Mouse (Mus musculus): ENCODE data around the gene Ankrd44.
A peak's percentile ranks its signal among the peaks of the same experiment; 100 is the strongest.

Ankrd44 gene

DNA sequence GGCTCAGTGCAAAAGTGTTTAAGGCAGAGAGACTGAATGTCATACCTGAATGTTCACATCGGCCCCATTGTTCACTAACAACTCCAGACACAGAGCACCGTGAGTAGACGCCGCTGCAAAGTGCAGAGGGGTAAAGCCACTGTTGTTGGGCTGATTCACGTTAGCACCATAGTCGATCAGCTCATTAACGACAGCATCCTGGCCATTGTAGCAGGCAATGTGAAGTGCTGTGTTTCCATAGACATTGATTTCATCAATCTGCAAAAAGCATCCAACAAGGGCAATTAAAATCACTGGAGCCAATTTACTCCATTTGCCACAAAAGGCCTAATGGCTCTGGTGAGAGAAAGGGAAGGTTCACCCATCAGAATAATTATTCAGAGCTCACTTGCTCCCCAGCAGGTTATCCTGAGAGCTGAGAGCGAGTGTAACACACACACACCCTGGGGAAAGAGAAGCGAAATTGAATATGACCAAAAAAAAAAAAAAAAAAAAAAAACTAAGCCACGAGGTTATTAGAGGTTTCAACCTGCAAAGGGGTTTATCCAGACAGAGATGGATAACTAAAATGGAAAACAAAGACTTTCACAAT is 163.9 kb downstream of the Ankrd44 start:
- DNase-seq (ENCODE audit: low read depth, low spot score), result no peak

DNA sequence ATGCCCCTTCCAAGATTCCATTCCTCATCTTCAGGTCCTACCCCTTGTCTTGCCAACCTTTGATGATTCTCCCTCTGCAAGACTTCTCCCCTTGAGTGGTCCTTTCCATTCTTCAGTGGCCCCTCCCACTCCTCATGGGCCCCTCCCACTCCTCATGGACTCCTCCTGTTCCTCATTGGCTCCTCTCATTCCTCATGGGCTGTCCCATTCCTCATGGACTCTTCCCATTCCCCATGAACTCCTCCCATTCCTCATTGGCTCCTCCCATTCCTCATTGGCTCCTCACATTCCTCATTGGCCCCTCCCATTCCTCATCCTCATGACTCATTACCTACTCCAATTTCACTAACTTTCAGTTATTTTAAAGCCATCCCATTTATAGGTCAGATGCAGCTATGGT is 166.3 kb downstream of the Ankrd44 start:
- no peak for DNase-seq (ENCODE audit: low read depth, low spot score)

DNA sequence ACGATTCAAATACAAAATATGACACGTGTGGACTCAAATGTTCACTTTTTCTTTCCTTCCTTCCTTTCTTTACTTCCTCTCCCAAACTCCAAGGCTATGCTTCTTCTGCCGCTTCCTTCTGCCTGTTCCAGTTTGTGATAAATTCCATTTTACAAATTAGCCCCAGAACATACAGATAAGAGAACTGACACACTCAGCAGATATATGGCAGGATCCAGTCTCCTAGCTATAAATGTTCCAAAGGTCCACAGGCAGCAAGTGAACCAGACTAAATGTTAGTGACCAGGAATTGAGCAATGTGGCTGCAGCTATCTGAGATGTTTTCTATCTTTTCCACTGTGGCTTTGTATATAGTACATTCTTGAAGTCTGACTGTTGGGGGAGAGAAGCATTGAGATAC is 168.9 kb downstream of the Ankrd44 start:
- no peak for DNase-seq (ENCODE audit: low read depth, low spot score)

DNA sequence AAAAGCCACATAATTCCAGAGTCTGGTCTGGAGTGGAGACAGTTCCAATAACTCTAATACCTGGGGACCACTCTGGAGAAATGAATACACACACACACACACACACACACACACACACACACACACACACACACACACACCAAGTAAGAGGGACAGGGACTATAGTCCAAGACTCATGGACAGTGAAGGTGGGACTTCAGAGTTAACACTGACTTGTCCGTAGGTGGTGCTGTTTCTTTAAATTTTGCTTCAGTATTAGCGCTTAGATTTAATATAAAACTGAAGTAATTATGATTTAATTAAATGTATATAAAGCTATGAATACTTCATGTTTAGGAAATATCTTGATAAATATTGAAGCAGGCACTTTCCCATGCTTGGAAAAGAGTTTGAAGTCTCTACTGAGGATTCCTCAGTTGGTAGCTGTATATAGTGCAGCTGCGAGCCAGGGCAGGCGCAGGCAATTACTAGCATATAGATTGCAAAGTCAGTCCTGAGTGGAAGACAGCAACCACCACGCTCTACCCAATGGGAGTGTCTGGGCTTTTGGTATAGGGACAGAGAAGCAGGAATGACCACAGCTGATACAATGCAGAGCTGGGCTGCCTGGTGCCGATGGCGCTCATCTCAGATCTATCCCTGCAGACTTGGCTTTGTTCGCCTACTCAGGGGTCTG is 170.4 kb downstream of the Ankrd44 start:
- no peak for DNase-seq (ENCODE audit: low read depth, low spot score)

DNA sequence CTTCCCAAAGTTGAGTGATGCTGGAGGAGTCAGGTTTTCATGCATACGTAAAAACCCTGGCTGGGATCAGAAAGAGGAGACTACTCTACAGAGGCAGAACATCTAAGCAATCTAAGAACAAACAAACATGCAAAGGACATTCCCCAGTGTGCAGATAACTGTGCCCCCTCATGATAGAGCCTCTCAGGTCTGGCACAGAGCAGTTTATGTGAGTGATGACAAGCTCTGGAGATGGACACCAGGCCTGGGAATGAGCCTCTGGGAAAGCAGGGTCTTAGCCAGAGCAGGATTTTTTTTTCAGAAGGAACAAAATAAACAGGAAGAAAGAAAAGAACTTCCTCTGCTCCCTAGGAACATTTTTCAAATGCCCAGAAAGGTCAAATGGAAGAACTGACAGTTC is 176.2 kb downstream of the Ankrd44 start:
- no peak for DNase-seq (ENCODE audit: low read depth, low spot score)

DNA sequence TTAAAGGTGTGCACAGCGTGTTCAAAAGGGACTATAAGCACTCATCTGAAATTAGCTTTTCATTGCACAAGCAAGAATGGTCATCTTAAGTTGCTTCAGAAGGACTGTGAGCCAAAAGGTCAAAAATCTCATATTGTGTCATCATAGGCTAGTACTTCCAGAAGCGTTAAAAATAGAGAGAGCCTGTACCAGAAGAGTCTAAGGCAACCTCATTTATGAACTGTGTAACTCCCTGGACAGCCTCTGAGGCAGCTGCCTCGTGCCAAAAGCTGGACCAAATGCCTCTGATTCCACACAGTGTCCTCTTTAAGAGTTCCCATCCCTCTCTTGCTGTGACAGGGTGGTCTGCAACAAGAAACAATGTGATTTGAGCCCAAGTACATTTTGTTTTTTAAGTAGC is 176.7 kb downstream of the Ankrd44 start:
- no peak for DNase-seq (ENCODE audit: low read depth, low spot score)

DNA sequence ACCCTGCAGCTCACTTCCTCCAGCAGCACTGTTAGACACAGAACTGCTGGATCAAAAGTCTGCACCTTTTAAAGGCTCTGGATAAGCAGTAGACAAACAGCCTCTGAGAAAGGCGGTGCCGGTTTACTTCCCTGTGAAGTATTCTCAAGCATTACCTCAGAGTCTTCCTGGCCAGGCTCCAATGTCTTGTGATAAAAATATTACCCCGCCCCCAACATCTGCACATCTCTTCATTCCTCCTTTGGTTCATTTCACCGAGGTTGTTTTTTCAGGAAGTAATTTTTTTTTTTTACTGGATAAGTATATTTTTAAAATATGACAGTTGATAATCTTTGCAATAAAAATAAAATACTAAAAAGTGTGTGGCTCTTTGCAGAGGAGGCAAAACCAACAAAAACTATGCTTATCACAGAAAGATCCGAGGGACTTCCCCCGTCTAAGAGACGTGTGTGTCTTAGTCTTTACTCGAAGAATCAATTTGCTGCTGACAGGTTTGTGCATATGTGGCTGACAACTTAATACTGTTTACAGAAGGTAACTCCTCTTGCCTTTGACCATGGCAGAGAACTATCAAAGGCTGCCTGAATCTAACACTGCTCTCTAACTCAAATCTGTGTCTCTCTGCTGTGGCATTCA is 178.3 kb downstream of the Ankrd44 start:
- DNase-seq (ENCODE audit: low read depth, low spot score), result no peak

DNA sequence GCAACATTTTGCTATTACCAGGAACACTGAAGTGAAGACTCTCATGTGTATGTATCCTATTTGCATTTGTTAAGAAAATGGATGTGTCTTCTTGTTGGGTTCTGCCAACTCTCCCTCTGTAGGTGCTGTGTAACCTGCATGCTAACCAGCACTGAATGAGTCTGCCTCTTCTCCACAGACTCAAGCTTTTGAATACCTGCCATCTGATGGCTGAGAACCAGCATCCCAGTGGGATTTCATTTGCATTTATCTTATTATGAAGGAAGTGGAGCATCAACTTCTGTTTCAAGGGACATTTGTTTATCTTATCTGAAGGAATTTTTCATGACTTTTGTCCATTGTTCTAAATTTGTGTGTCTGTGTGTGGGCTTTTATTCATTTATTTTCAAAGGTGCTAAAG is 180.5 kb downstream of the Ankrd44 start:
- no peak for DNase-seq (ENCODE audit: low read depth, low spot score)

DNA sequence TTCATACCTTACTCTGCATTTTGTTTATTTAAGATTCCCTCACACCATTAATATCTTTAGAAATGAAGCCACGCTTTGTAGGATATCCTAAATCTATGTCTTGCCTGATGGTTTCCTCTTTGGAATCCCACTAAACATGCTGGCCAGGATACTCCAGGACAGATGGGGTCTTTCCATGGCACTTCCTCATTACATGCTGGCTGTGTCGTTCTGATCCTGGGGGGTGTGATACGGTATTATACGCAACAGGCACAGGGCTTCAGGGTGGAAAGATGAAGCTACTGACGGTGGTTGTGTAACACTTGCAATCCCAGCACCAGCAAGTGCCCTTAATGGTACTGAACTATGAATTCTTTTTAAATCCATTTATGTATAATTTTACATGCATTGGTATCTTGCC is 182.0 kb downstream of the Ankrd44 start:
- no peak for DNase-seq (ENCODE audit: low read depth, low spot score)

DNA sequence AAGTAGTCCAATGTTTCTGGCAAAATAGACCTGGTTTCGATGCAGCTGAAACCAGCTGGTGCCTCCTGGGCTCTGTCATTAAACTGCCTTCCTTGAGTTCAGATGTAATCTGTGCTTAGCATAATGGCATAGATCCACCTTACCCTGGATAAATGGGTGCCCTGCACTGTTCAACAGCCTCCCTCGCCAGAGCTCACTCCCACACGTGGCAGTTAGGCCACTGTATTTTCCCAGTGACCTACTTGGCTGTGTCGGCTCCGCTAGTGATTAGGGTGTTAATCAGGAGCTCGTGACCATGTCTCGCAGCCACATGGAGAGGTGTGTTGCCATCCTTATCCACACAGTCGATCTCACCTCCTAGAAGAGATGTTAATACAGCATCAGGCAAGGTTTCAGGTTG is 183.1 kb downstream of the Ankrd44 start:
- no peak for DNase-seq (ENCODE audit: low read depth, low spot score)

DNA sequence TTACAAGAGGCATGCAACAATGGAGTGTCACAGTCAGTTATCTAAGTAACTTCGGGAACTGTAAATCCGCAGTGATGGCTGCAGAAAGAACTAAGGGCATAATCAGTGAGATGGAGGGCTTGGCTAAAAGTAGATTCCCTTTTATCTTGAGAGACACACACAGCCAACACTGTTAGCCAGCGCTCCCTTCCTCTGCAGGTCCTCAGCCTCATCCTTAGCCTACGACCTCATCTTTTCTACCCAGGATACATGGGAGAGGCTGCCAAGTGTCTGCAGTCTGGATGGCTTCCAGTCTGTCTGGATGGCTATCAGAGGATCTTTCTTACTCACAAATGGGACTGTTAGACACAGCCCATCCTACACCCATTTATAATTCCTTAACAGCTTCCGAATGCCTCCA is 185.3 kb downstream of the Ankrd44 start:
- no peak for DNase-seq (ENCODE audit: low read depth, low spot score)

DNA sequence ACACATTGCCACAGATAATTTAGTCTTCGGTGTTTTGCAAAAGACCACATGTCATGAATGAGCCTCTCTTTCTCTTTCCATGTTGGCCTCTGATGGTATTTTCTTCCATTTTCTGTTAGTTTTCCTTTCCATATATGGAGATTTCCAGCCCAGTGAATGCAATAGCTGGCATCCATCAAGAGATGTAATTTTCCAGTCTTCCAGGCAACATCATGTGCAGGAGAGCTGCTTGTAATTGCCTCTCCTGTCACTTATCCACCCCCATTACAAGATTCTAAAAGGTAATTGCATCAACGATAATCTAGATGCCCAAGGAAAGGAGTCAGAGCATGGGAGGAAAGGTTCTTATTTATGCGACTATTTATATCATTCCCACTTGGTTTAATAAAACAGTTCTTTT is 188.7 kb downstream of the Ankrd44 start:
- no peak for DNase-seq (ENCODE audit: low read depth, low spot score)

DNA sequence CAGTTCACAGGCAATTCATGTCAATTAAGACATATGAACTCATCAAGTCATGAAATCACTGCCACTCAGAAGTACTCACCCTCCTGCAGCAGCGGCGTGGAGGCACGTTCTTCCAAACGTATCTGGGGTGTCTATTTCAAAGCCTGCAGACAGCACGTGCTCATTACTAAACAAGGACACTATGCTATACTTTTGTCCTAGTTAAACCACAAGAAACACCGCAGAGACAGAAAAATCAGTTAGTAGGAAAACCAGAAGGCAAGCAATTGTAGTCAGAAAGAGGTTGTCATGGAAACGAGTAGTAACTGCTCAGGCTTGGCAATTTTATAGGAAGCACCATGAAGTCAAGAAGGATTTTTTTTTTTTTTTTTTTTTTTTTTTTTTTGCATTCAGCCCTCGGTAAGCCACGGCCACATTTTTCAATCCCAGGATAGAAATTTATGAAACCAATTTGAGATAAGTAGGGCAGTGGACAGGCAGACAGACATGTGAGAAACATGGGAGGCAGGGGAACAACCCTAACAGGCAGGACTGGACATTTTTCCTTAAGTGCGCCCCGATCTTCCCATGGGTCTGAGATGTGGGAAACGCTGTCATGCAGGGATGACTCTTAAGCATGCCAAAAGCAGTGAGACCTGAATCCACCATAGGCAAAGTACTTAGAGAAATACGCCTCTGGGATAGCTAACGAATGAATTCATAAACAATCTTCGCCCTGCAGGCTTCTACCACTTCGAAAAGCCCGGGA is 191.1 kb downstream of the Ankrd44 start:
- peak; percentile 18 for DNase-seq (ENCODE audit: low read depth, low spot score)

DNA sequence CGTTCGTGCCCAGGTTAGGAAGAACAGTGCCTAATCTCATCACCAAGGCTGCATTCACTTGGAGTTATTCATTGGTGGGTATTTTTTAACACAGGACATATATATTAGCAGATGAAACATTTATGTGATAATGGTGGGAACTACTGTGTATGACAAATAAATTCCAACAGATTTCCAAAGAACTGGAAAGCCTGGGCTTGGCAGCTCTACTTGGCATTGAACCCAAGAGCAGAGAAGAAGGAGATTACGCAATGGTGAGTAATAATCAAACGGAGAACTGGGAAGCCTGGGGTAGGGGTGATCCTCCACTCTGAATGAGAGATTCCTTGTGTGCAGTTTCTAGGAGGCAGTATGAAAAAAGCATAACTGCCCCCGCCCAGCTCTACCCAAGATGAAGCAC is 196.9 kb downstream of the Ankrd44 start:
- no peak for DNase-seq (ENCODE audit: low read depth, low spot score)

DNA sequence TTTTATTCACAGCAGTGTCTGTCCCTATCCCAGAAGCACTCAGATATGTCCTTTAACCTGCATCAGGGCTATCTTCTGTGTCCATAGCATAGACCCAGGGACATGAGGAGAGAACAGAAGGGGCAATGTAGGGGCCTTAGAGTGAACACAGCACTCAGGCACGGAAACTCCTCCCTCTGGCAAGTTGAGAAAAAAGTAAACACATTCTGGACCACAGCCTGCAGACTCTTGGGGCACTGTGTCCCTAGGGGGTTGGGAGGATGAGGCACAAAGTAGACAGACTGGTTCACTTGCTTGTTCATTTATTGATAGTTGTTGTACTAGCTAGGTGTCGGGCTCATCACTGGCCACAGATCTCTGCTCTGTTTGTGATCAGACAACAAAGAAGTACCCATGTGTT is 199.6 kb downstream of the Ankrd44 start:
- no peak for DNase-seq (ENCODE audit: low read depth, low spot score)

DNA sequence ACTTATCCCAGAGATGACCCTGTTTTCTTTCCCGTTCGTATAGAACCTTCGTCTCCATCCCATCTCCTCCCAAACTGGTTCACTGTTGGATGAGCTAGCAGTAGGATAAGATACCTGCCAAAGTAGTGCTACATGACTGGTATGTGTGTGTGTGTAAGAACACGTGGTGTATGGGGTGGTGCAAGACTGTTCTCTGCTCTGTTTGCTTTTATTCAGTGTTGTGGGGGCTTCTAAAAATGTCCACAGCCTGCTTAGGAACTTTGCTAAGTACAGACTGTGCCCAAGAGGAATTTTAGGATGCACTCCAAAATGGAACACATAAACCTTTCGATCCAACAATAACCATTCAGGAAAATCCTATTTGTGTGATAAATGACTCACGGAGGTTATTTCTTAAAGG is 209.3 kb downstream of the Ankrd44 start:
- DNase-seq (ENCODE audit: low read depth, low spot score), result no peak

DNA sequence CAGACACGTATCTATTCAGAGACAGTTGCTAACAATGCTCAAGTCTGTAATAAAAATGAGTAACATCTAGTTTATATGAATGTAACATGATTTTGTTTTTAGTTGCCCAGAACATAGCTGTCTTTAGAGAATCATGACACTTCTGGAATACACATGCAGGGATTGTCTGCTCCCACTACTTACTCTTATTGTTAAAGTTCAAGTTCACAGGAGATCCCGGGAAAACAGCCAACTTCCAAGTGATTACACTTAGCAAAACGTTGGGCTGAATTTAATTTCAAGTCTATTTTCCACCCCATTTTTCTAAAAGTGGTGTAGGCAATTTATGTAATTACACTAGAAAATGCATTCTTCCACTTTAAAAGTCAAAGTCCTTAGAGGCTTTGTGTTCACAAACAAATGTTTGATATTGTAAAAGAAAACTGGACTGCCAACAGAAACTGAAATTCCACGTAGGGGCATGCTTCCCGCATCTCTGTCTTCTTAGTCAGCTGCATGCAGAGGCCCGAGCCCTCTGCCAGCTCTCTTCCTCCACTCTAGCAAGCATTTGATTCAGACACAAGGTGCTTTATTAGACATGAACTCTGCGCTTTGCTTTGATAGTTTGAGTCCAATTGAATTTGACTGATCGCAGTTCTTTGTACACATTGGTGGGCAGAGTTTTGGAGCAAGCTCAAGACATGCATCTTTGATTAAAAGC is 211.0 kb downstream of the Ankrd44 start:
- DNase-seq (ENCODE audit: low read depth, low spot score), result no peak

DNA sequence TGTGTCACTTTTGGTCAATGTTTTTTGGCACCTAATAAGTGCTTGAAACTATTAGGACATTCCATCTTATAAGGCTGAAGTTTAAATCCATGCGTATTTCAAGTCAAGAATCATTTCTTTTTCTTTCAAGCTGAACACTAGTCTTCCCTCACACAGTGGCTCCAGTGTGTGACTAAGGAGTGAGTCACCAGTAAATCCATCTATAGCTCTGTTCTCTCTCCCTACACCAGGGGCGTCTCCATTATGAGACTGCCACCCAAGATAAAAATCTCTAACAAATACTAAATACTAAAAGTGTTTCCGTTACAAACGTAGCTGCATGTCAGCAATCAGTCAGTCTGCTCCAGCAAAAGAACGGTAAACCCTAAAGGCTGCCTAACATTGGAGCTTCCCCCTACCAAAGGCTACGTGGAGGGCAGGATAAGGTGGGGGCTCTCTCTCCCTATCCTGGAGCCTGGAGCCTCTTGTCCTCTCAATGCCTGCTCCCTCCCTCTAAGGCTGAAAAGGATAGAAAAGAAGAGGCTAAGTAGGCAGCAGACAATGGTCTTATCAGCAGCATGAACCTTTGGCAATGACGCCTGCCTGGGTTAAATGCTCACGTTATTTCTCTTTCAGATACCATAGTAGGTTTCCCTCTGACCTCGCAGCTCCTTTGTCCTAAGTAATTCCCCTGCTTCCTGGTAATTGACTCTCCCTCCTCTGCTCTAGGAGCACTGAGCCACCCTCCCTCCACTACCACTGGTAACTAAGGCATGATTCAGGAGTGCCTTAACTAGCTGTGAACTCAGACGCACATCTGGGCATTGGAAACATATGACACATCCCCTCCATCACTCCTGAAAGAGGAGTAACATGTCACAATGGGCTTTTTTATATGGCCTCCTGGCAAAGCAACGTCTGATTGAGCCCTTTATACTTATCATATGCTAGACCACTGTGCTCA is 212.7 kb downstream of the Ankrd44 start:
- no peak for DNase-seq (ENCODE audit: low read depth, low spot score)

DNA sequence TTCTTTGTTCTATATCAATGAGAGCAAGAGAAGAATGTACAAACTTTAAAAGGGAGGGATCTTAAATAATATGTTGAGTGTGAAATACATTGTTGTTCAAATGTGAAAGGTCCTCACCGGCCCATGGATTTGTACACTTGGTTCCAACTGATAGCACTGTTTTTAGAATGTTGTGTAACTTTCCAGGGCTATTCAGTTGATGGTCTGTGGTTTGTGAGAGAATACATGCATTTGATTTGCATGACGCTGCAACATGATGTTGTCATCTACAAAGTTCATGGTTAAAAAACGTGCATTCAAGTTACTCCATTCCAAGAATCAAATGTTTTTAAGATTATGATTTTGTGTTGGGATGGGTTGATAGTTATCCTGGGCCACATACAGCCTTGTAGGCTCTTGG is 214.6 kb downstream of the Ankrd44 start:
- DNase-seq (ENCODE audit: low read depth, low spot score), result no peak

DNA sequence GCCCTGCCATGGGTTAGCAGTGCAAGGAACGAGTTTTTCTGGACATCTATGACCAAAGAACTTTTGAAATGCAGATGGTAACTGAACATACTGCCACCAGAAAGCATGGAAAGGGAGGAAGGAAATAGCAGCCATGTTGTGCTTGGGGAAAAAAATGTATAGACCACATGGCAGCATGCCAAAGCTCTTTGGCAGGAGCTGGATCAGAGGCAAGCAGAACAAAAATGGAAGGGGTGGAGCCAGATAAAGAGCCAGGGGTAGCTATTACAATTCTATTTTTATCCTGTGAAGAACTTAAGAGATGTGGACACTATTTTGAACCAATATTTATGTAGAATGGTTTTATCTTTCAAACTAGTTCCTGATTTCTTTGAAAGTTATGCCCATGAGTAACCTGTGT is 215.6 kb downstream of the Ankrd44 start:
- no peak for DNase-seq (ENCODE audit: low read depth, low spot score)
